Mouse (Mus musculus): ENCODE data around the gene Shf.

DNA sequence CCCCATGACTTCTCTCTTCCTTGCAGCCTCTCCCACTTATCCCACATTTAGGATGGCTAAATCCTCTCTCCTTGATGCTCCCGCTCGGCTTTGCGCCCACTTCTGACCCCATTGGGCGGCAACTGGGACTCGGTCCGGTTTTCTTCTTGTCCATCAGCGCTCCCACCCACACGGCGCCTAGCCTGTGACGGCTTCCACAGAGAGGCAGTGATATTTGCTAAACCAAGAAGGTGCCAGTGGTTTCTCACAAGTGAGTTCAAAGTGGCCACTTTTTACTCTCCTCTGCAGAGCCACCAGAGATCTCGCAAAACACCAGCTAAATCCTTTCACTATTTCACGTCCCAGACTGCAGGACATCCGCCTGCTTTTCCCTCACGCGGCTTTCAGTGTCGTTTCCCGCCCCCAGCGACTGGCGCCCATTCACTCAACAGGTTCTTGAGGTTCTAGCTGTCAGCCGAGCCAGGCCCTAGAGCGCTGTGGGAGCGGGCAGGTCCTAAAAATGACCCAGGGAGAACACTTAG is 7.1 kb upstream of the Shf start:
- TF ChIP-seq MAFK (IDR thresholded peaks at IDR 0.05; ENCODE audit: insufficient read depth, low read depth, low read length), result no peak
- TF ChIP-seq HCFC1 (IDR thresholded peaks at IDR 0.05; ENCODE audit: borderline replicate concordance, insufficient read depth, low read length), result no peak

Measured in ES-E14 (cell line).